Mouse (Mus musculus) R1 (cell line): ENCODE measurements around the gene Ank2.

ENCODE experiments used
- DNase-seq: peaks from one replicate; pipeline ENCODE4 v3.0.0-alpha.2; 2018; ENCODE audit warnings: low read depth, low spot score

Ank2 gene

GRCm38 (mm10) chr3:127034983-127035382 lies 464.2 kb downstream of the Ank2 start:
- no peak for DNase-seq

- no peak for DNase-seq
Measured at GRCm38 (mm10) chr3:127023992-127024391, 475.2 kb downstream of the Ank2 start.

- no peak for DNase-seq
Measured at GRCm38 (mm10) chr3:127020167-127020566, 479.0 kb downstream of the Ank2 start.

GRCm38 (mm10) chr3:127019728-127020127 lies 479.4 kb downstream of the Ank2 start:
- no peak for DNase-seq

GRCm38 (mm10) chr3:127019109-127019508 lies 480.0 kb downstream of the Ank2 start:
- no peak for DNase-seq

- no peak for DNase-seq
Measured at GRCm38 (mm10) chr3:127017523-127017922, 481.6 kb downstream of the Ank2 start.

GRCm38 (mm10) chr3:127015596-127015995 lies 483.6 kb downstream of the Ank2 start:
- DNase-seq, result no peak

GRCm38 (mm10) chr3:127015175-127015574 lies 484.0 kb downstream of the Ank2 start:
- DNase-seq, result no peak

- no peak for DNase-seq
Measured at GRCm38 (mm10) chr3:127013976-127014375, 485.2 kb downstream of the Ank2 start.

GRCm38 (mm10) chr3:127012525-127012924 lies 486.6 kb downstream of the Ank2 start:
- peak; percentile 71 for DNase-seq

- DNase-seq, result no peak
Measured at GRCm38 (mm10) chr3:127005898-127006673, 493.1 kb downstream of the Ank2 start.

- DNase-seq, result no peak
Measured at GRCm38 (mm10) chr3:127004860-127005633, 494.1 kb downstream of the Ank2 start.

GRCm38 (mm10) chr3:127003946-127004345 lies 495.2 kb downstream of the Ank2 start:
- no peak for DNase-seq

- no peak for DNase-seq
Measured at GRCm38 (mm10) chr3:126998742-126999112, 500.4 kb downstream of the Ank2 start.

GRCm38 (mm10) chr3:126998008-126998741 lies 501.0 kb downstream of the Ank2 start:
- DNase-seq, result peak; percentile 91

- peak; percentile 62 for DNase-seq
Measured at GRCm38 (mm10) chr3:126997391-126998007, 501.7 kb downstream of the Ank2 start.

- DNase-seq, result peak; percentile 8
Measured at GRCm38 (mm10) chr3:126996721-126997120, 502.4 kb downstream of the Ank2 start.

GRCm38 (mm10) chr3:126995970-126996369 lies 503.2 kb downstream of the Ank2 start:
- DNase-seq, result no peak

- no peak for DNase-seq
Measured at GRCm38 (mm10) chr3:126994149-126994548, 505.0 kb downstream of the Ank2 start.

GRCm38 (mm10) chr3:126989936-126990335 lies 509.2 kb downstream of the Ank2 start:
- no peak for DNase-seq

- DNase-seq, result no peak
Measured at GRCm38 (mm10) chr3:126986687-126987086, 512.5 kb downstream of the Ank2 start.

GRCm38 (mm10) chr3:126982814-126983213 lies 516.3 kb downstream of the Ank2 start:
- DNase-seq, result no peak
